ENCODE assay signal across 10 mouse cellular contexts in genomic region chr8:71627265-71628099, GRCm38 (mm10). TPM values are rescaled to one million over a fixed set of nuclear protein-coding genes. Genes with fewer than 3 reads are reported as not detected.
DNase-seq lines count a peak whose midpoint lies in the region; ATAC-seq lines count a peak whose summit lies in the region.
"Had no signal": no experiment of that assay in that cellular context is flagged by ENCODE, and none has a peak within 500 bp of the region (broad histone marks: within the 10 kb centered on the region; RNA-seq: fewer than 3 reads in every experiment).

No protein-coding gene starts in this region.

- WGBS in limb, embryonic 15.5 days = 48% methylated on average over 9 of the region's 9 CpGs
- WGBS in stomach, embryonic 16.5 days = 39% methylated on average over 9 of the region's 9 CpGs

- peaks cover 23% of the 10 kb centered on the region for H3K27me3 ChIP-seq in limb, embryonic 15.5 days
- no peaks in the 10 kb centered on the region; the same call in 1 of the 2 replicates for H3K27me3 ChIP-seq in stomach, embryonic 16.5 days (ENCODE audit: control insufficient read depth, insufficient read depth, low read length)

- peaks cover 34% of the 10 kb centered on the region for H3K4me1 ChIP-seq in limb, embryonic 15.5 days
- H3K4me1 ChIP-seq in stomach, embryonic 16.5 days (ENCODE audit: control insufficient read depth, insufficient read depth, low read length) = peaks cover 20% of the 10 kb centered on the region

- peaks cover 5% of the 10 kb centered on the region; the same call in 1 of the 2 replicates for H3K9me3 ChIP-seq in limb, embryonic 15.5 days
- H3K9me3 ChIP-seq in stomach, embryonic 16.5 days (replicated peaks; ENCODE audit: control insufficient read depth, low read length) = peaks cover 8% of the 10 kb centered on the region; the same call in 1 of the 2 replicates

- H3K27ac ChIP-seq in limb, embryonic 15.5 days = peak overlapping the region; percentile 82
- H3K27ac ChIP-seq in stomach, embryonic 16.5 days (ENCODE audit: low read length) = peak overlapping the region; percentile 72

- no peak overlapping the region for H3K4me2 ChIP-seq in limb, embryonic 15.5 days
- H3K4me2 ChIP-seq in stomach, embryonic 16.5 days (ENCODE audit: low read depth, low read length) = peak overlapping the region; percentile 9; the same call in 1 of the 2 replicates

- DNase-seq in frontal cortex, postnatal 25 days (ENCODE audit: low spot score in 2 of 2) = no peak
- peak; percentile 12 for DNase-seq in thymus, postnatal 25 days
- no peak for DNase-seq in thymus, postnatal 4 days
- no peak for DNase-seq in embryo, embryonic 10.5 days (ENCODE audit: low spot score)
- no peak for DNase-seq in right cerebral cortex, adult 2 months (ENCODE audit: low spot score in 2 of 2)
- DNase-seq: left cerebral cortex, postnatal 4 days; thymus, adult 18-20 months had no signal

- H3K4me3 ChIP-seq in limb, embryonic 15.5 days = no peak overlapping the region
- H3K4me3 ChIP-seq in stomach, embryonic 16.5 days (replicated peaks; ENCODE audit: low read length) = no peak overlapping the region

- H3K9ac ChIP-seq in limb, embryonic 15.5 days = no peak overlapping the region
- 0 out of 2 replicates have a peak overlapping the region, but pooled peaks have one; percentile 46 for H3K9ac ChIP-seq in stomach, embryonic 16.5 days (ENCODE audit: low read length)

- H3K36me3 ChIP-seq in limb, embryonic 15.5 days = peaks cover 36% of the 10 kb centered on the region
- H3K36me3 ChIP-seq in stomach, embryonic 16.5 days (ENCODE audit: control insufficient read depth, insufficient read depth, low read length) = peaks cover 21% of the 10 kb centered on the region

- 0 out of 2 replicates have a peak, but pooled peaks have one; percentile 1 for ATAC-seq in frontal cortex, adult (ENCODE audit: low TSS enrichment)
- ATAC-seq in limb, embryonic 15.5 days (ENCODE audit: insufficient number of reproducible peaks, low FRiP score, low TSS enrichment, low read depth) = no peak
- ATAC-seq in stomach, embryonic 16.5 days (ENCODE audit: insufficient read depth, low FRiP score) = no peak

RNA-seq across cellular contexts. Expression of gene Colgalt1, which starts 16.7 kb away (rescaled TPM):
- 105 and 108 TPM in 2 replicates for polyA plus RNA-seq in limb, embryonic 15.5 days (2015; fragmentation: Nextera tagmentation; extraction: Ambion mirVana)
- polyA plus RNA-seq in stomach, embryonic 16.5 days (2015; fragmentation: Nextera tagmentation; extraction: Ambion mirVana) = 60.1 and 69.2 TPM in 2 replicates

RNA-seq across cellular contexts. Expression of gene Fam129c, which starts 30.0 kb away (rescaled TPM):
- polyA plus RNA-seq in limb, embryonic 15.5 days (2015; fragmentation: Nextera tagmentation; extraction: Ambion mirVana) = 5.0 and 5.9 TPM in 2 replicates
- polyA plus RNA-seq in stomach, embryonic 16.5 days (2015; fragmentation: Nextera tagmentation; extraction: Ambion mirVana) = 3.2 and 4.0 TPM in 2 replicates

RNA-seq across cellular contexts. Expression of gene Pgls, which starts 35.5 kb away (rescaled TPM):
- polyA plus RNA-seq in limb, embryonic 15.5 days (2015; fragmentation: Nextera tagmentation; extraction: Ambion mirVana) = 200 and 202 TPM in 2 replicates
- polyA plus RNA-seq in stomach, embryonic 16.5 days (2015; fragmentation: Nextera tagmentation; extraction: Ambion mirVana) = 200 and 206 TPM in 2 replicates

RNA-seq across cellular contexts. Expression of gene Unc13a, which starts 44.1 kb away (rescaled TPM):
- 0.69 and 0.76 TPM in 2 replicates for polyA plus RNA-seq in limb, embryonic 15.5 days (2015; fragmentation: Nextera tagmentation; extraction: Ambion mirVana)
- polyA plus RNA-seq in stomach, embryonic 16.5 days (2015; fragmentation: Nextera tagmentation; extraction: Ambion mirVana) = 1.1 and 1.2 TPM in 2 replicates

RNA-seq across cellular contexts. Expression of gene Jak3, which starts 48.6 kb away (rescaled TPM):
- 5.3 and 6.4 TPM in 2 replicates for polyA plus RNA-seq in limb, embryonic 15.5 days (2015; fragmentation: Nextera tagmentation; extraction: Ambion mirVana)
- polyA plus RNA-seq in stomach, embryonic 16.5 days (2015; fragmentation: Nextera tagmentation; extraction: Ambion mirVana) = 9.3 and 9.5 TPM in 2 replicates
